Mouse (Mus musculus): Measurements from ENCODE around the gene Bckdk. TPM values are rescaled to one million over a fixed set of nuclear protein-coding genes. Genes with fewer than 3 reads are reported as not detected.

Bckdk gene
- 187 and 224 TPM in 2 replicates for polyA plus RNA-seq (2012)

DNA sequence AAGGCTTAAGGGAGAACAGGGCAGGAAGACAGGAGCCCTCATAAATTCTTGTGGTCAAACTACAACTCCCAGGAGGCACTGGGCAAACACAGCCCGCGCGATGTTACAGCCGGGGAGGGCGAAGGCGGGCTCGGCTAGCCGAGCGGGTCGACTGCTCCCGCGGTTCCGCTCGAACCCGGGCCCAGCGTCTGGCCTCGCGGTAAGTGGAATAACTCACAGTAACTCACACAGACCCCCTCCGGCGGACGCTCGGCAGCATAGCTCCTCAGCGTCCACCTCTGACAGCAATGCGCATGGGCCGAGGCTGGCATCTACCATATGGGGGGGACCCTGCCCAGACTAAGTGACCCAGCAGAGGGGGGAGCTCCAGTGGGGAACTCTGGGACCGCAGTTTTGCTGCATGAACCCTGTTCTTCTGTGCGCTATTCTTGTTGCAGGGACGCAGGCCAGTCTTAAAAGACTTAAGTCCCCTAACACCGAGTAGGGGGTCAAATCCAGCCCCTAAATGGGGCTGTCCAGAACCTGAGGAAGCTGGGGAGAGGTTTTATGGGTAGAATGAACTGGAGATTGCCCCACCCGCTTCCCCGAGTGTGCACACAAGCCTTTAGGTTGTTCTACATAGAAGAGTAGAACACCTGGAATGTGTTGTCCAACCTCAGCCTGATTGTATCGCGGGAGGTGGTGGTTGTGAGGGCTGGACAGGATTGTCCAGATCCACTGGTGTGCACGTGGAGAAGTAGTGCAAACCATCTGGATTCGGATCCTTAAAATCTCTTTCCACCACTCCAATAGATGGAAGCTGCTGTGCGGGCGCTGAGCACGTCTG, at the start of gene Bckdk:
Gene Bckdk, plus strand, starts transcription at position 112 of the 826 bp plus-strand sequence.

DNA sequence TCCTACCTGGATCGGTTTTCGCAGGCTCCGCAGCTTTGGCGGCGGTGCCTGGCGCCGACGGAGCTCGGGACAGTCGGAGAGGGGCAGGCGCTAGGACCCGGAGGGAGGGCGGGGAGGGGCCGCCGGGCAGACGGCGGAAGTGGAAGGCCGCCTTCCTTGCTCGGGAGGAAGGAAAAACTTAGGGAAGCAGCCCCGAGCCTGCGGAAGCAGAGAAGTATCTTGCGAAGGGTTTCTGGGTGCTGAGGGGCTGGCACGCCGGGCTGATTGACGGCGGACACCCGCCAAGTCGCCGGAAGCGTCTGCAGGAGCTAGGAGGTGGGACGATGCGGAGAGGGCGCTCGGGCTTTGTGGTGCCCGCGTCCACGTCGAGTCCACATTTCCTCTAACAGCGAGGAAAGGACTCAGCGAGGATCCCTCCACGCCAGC, 27.8 kb upstream of the Bckdk start, which contains the start of gene Zfp646:
Gene Zfp646, plus strand, starts transcription at position 181 of the 426 bp plus-strand sequence.

DNA sequence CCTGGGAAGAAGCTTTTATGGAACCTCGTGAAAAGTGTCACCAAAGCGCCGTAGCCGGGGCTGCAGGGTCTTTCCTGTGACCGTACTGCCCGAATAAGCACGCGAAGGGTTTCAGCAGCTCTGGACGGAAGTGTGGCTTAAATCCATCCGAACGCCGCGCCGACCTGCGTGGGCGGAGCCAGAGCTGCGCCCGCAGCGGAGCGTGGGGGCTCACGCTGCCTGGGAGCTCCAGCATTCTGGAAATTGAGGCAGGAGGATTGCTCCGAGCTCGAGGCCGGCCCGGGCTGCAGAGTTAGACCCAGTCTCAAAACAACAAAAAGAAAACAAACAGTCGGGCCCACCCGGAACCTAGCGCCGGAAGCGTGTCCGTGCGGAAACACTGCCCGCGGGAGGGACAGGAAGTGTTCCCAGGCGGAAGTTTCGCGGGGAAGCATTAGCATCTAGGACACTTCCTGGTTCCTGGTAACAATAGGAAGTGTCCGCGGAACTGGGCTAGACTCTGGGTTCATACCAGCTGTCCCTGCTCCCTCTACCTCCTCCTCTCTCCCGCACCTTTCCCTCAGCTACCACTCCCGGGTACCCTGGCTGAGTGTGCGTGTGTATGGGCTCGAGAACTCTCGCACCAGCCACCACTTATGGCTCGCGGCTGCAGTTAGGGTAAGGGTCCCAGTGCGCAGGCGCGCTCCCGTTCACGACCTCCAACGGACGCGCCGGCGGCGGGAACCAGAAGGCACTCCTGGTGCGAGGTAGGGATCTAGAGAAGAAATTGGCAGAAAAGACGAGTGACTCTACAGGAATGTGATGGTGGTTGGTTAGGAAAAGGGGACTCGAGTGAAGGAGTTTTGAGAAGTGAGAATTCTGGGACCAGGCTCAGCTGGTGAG, 27.2 kb upstream of the Bckdk start, which contains the start of gene Zfp668:
Gene Zfp668, minus strand, starts transcription at position 362 of the 882 bp plus-strand sequence.

DNA sequence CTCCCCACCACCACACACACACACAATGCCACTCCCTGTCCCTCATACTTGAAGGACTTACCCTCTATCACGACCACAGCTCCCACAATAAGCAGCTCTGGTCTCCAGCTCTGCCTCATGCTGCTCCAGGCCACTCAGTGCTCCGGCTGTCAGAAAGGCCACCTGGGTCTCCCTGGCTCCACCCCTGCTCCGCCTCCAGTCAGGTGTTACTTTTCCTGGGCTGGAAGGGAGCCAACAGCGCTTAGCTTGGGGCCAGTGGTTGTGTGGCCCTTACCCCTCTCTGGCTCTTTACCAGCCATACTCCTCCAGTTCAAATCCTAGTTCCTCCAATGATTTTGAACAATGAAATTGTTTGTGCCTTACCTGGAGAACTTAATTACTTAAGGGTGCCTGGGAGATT, 13.1 kb upstream of the Bckdk start, which contains the start of gene Prss53:
Gene Prss53, minus strand, starts transcription at position 173 of the 400 bp plus-strand sequence.

DNA sequence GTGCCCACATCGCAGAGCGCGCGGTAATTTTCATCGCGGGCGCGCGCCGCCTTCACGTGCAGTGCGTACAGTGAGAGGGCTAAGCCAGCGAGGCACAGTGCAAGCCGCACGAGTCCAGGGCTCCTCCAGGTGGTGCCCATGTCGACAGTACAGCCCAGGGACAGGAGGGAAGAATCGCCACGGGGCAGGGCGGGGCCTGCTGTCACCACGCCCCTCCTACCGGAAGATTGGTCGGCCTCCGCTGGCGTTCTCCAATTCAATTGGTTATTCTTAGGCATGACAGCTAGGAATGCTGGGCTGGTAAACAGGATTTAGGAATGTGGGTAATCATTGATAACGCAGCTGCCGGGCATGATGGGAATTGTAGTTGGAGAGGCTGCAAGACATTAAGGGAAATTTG, 8.4 kb upstream of the Bckdk start, which contains the start of the genes Gm21974 and Vkorc1:
Gene Gm21974, minus strand, starts transcription at position 13 of the 400 bp plus-strand sequence.
Gene Vkorc1, minus strand, starts transcription at position 176 of the 400 bp plus-strand sequence.

DNA sequence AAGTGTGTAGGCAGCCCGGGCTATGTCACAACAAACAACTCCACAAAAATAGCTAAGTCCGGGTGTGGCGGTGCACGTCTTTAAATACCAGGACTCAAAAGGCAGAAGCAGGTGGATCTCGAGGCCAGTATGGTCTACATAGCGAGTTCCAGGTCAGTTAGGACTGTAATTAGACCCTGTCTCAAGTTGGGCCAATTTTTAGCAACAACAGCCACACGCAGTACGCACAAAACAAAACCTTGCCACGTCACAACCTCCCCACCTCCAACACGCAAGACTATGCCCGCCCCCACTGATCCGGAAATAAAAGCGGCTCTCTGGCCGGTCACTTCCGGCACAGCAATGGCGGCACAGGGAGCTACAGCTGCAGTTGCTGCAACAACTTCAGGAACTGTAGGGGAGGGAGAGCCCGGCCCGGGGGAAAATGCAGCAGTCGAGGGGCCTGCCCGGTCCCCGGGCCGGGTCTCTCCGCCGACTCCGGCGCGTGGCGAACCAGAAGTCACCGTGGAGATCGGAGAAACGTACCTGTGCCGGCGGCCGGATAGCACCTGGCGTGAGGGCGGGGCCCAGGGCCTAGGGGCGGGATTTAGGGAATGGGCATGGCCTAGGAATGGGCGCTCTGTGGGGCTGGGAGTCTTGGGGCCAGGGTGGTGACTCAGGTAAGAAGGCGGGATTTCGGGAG, 8.4 kb downstream of the Bckdk start, which contains the start of gene Kat8:
Gene Kat8, plus strand, starts transcription at position 327 of the 682 bp plus-strand sequence.

DNA sequence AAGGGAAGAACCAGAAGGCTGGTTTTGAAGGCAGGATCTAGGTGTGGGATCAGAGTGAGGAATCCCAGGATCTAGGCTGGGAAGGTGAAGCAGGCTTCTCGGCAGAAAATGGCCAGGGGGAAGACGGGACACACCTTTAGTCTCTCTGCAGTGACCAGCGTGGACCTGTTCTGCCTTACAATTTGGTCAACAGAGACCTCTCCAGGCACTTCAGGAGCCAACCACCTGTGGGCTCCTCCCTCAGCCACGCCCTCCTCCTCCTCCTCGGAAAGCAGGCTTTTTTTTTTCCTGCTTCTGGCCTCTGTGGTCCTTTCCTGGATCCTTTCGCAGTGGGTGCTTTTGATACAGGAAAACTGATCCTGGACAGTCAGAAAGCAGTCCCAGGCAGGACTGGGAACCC, 26.0 kb downstream of the Bckdk start, which contains the start of gene Prss8:
Gene Prss8, minus strand, starts transcription at position 182 of the 400 bp plus-strand sequence.

DNA sequence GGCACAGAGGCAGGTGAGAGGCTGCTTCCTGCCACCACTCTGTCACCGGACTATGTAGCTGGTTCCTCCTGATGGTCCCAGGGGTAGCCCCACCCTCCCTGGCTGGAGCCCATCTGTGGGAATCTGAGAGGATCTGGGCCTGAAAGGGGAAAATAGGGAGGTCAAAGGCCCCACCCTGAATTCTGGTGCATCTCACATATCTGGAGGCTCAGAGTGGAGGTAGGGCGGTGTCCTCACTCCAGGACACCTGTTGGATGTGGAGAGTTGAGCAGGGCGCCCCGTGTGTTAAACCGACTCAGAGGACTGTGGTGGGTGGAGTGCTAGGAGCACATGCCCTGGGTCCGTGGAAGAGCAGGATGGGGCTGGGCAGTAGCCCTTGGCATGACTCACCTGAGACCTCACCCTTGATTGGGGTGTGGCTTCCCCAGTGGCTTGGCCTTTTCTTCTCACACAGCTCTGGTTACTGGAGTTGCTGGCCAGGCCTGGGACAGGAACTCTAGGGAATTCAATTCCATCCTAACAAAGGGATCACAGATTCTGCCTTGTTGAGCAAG, 42.7 kb downstream of the Bckdk start, which contains the start of gene Prss36:
Gene Prss36, minus strand, starts transcription at position 256 of the 554 bp plus-strand sequence.

Other genes starting within 250 kb of the Bckdk start
- 698 and 704 TPM in 2 replicates for gene Bcl7c, start 195.1 kb upstream of the Bckdk start, polyA plus RNA-seq (2012)
- 2.2 and 3.6 TPM in 2 replicates for gene Ctf1, start 191.3 kb upstream of the Bckdk start, polyA plus RNA-seq (2012)
- not detected in 2 replicates for gene Ctf2, start 171.9 kb upstream of the Bckdk start, polyA plus RNA-seq (2012)
- 85.5 and 100 TPM in 2 replicates for gene Fbxl19, start 159.5 kb upstream of the Bckdk start, polyA plus RNA-seq (2012)
- 31.0 and 41.1 TPM in 2 replicates for gene Orai3, start 134.3 kb upstream of the Bckdk start, polyA plus RNA-seq (2012)
- 84.7 and 110 TPM in 2 replicates for gene Setd1a, start 127.4 kb upstream of the Bckdk start, polyA plus RNA-seq (2012)
- 9.3 and 20.1 TPM in 2 replicates for gene Gm49388, start 118.5 kb upstream of the Bckdk start, polyA plus RNA-seq (2012)
- gene Hsd3b7, start 103.5 kb upstream of the Bckdk start, polyA plus RNA-seq (2012), result 21.4 and 28.9 TPM in 2 replicates
- 83.0 and 121 TPM in 2 replicates for gene Stx4a, start 79.8 kb upstream of the Bckdk start, polyA plus RNA-seq (2012)
- 0.48 and 0.63 TPM in 2 replicates for gene Stx1b, start 79.5 kb upstream of the Bckdk start, polyA plus RNA-seq (2012)
- gene Zfp646, start 27.9 kb upstream of the Bckdk start, polyA plus RNA-seq (2012), result 26.8 and 27.4 TPM in 2 replicates
- gene Zfp668, start 27.3 kb upstream of the Bckdk start, polyA plus RNA-seq (2012), result 31.0 and 36.1 TPM in 2 replicates
- 1.1 and 1.2 TPM in 2 replicates for gene Prss53, start 13.1 kb upstream of the Bckdk start, polyA plus RNA-seq (2012)
- not detected in 2 replicates for gene Gm21974, start 8.6 kb upstream of the Bckdk start, polyA plus RNA-seq (2012)
- gene Vkorc1, start 8.5 kb upstream of the Bckdk start, polyA plus RNA-seq (2012), result 27.6 and 36.5 TPM in 2 replicates
- 5.7 and 7.0 TPM in 2 replicates for gene Kat8, start 8.4 kb downstream of the Bckdk start, polyA plus RNA-seq (2012)
- gene Prss8, start 26.0 kb downstream of the Bckdk start, polyA plus RNA-seq (2012), result 0.06 TPM in 1 of 2 replicates, not detected in the other
- 6.6 and 6.7 TPM in 2 replicates for gene Prss36, start 42.6 kb downstream of the Bckdk start, polyA plus RNA-seq (2012)
- gene Fus, start 63.4 kb downstream of the Bckdk start, polyA plus RNA-seq (2012), result 438 and 762 TPM in 2 replicates
- 17.0 and 20.0 TPM in 2 replicates for gene Pycard, start 89.8 kb downstream of the Bckdk start, polyA plus RNA-seq (2012)
- 0.13 and 1.0 TPM in 2 replicates for gene Trim72, start 99.9 kb downstream of the Bckdk start, polyA plus RNA-seq (2012)
- gene Itgam, start 158.6 kb downstream of the Bckdk start, polyA plus RNA-seq (2012), result 11.0 and 16.3 TPM in 2 replicates
- gene Gm49368, start 158.6 kb downstream of the Bckdk start, polyA plus RNA-seq (2012), result 0.93 TPM in 1 of 2 replicates, not detected in the other
- gene Itgax, start 225.5 kb downstream of the Bckdk start, polyA plus RNA-seq (2012), result 1.9 and 2.5 TPM in 2 replicates

Measured in megakaryocyte-erythroid progenitor cell, adult 5 weeks (primary cell).